In the genomic region with DNA sequence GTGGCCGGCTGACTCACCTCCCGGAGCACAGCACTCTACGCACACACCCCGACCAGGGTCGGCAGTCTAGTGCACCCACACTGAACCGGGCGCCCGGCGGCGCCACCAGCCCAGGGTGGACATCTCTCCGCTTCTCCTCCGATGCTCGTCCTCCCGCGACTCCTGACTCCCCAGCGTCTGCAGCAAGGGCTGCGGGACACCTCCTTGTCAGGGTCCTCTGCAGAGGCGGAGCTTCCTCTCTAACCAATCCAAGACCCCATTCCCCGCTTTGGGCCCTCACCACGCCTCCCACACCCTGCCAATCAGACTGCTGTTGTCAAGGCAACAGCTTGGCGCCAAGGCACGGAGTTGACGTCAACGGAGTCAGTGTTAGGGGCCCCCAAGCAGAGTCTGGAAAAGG, we compare ENCODE assay signal across 8 mouse cellular contexts. TPM values are rescaled to one million over a fixed set of nuclear protein-coding genes. Genes with fewer than 3 reads are reported as not detected.
DNase-seq lines count a peak whose midpoint lies in the region; ATAC-seq and TF ChIP-seq lines count a peak whose summit lies in the region.

A gene (minus strand): TSS at position 191 of the 400 bp plus-strand sequence.
A gene (plus strand): TSS at position 338 of the 400 bp plus-strand sequence.

- peak within 1 kb of the TSS; percentile 92 for H3K27ac ChIP-seq in left cerebral cortex, adult 2 months

- TF ChIP-seq CTCF in left cerebral cortex, adult 2 months (IDR thresholded peaks at IDR 0.05) = no peak

- intact Hi-C loops in gastrocnemius, postnatal 14 days (cut with DNase I; ENCODE audit: low total_unique reads) = no loop called here
- intact Hi-C loops in left cerebral cortex, adult 2 months (cut with DNase I) = loop anchor here (2.0 kb wide), 1 partner anchor 47 kb away; no protein-coding TSS in a partner anchor

- peak within 1 kb of the TSS; percentile 74 for H3K4me3 ChIP-seq in left cerebral cortex, adult 2 months

- ATAC-seq in erythroid progenitor cell, adult 5-6 weeks (replicated peaks; ENCODE audit: low FRiP score, poor library complexity, severe bottlenecking) = no peak

- DNase-seq in adrenal gland, postnatal 36 days = peak; percentile 75 to 79
- DNase-seq in embryo, embryonic 10 days (ENCODE audit: low spot score) = peak; percentile 96
- peak; percentile 89 for DNase-seq in gastrocnemius, postnatal 14 days
- DNase-seq in hindlimb bud, embryonic 11.5 days (ENCODE audit: extremely low spot score, low read depth, low spot score) = peak; percentile 86
- peak; percentile 83 to 86 for DNase-seq in left cerebral cortex, adult 2 months (ENCODE audit: extremely low spot score in 1 of 2, low spot score in 2 of 2)
- DNase-seq in lung, postnatal 36 days = peak; percentile 68
- peak; percentile 84 for DNase-seq in right cerebral cortex, postnatal 14 days

RNA-seq across cellular contexts. Expression of the first gene that starts in this region (rescaled TPM):
- total RNA-seq in adrenal gland, postnatal 36 days (2021) = 10 to 100 TPM; 37.8 to 39.2 TPM
- total RNA-seq in gastrocnemius, postnatal 14 days (2021) = 10 to 100 TPM; 75.6 to 83.0 TPM
- 100 to 1,000 TPM; 217 to 241 TPM for total RNA-seq in left cerebral cortex, adult 2 months (2021)
- total RNA-seq in erythroid progenitor cell, adult 5-6 weeks (2015; ENCODE audit: low replicate concordance) = 0.36 TPM in 1 of 2 replicates, not detected in the other
- total RNA-seq in erythroid progenitor cell, adult 5-6 weeks (2017; ENCODE audit: low replicate concordance) = not detected in 2 replicates

RNA-seq across cellular contexts. Expression of the second gene that starts in this region (rescaled TPM):
- total RNA-seq in adrenal gland, postnatal 36 days (2021) = 1 to 10 TPM in 1 of 2 experiments, under 1 TPM in 1; 0.99 to 1.3 TPM
- total RNA-seq in gastrocnemius, postnatal 14 days (2021) = 1 to 10 TPM; 1.8 to 2.0 TPM
- total RNA-seq in left cerebral cortex, adult 2 months (2021) = 10 to 100 TPM; 38.7 to 47.2 TPM
- total RNA-seq in erythroid progenitor cell, adult 5-6 weeks (2015; ENCODE audit: low replicate concordance) = not detected in 2 replicates
- total RNA-seq in erythroid progenitor cell, adult 5-6 weeks (2017; ENCODE audit: low replicate concordance) = not detected in 2 replicates

Comparison
In these comparisons a context has a peak if more than half of its experiments do, and no peak if none do; other contexts are left out.
1. RNA of the first gene that starts in this region (total RNA-seq): 217 to 241 TPM in left cerebral cortex, adult 2 months, 75.6 to 83.0 TPM in gastrocnemius, postnatal 14 days and 37.8 to 39.2 TPM in adrenal gland, postnatal 36 days; 0.36 TPM in erythroid progenitor cell, adult 5-6 weeks; every median in the first group is over 10 times any median in the second.
2. RNA of the second gene that starts in this region (total RNA-seq): 38.7 to 47.2 TPM in left cerebral cortex, adult 2 months; 1.8 to 2.0 TPM in gastrocnemius, postnatal 14 days, 0.99 to 1.3 TPM in adrenal gland, postnatal 36 days and not detected in erythroid progenitor cell, adult 5-6 weeks; every median in the first group is over 10 times any median in the second.
3. Peak in every context shown above with its lines, with median percentiles within 50 percentile points of each other: DNase-seq.